Mouse (Mus musculus) common myeloid progenitor, adult 5-6 weeks (primary cell): Measurements from ENCODE around the gene Kcnq1. TPM values are rescaled to one million over a fixed set of nuclear protein-coding genes. Genes with fewer than 3 reads are reported as not detected.
A peak's percentile ranks its signal among the peaks of the same experiment; 100 is the strongest.

Source experiments
- ATAC-seq: replicated peaks from 2 replicates; pipeline ENCODE4 v1.8.0; 2016; ENCODE audit warnings: low read depth, mild to moderate bottlenecking, moderate TSS enrichment, inconsistent platforms; ENCODE audit not compliant: poor library complexity, severe bottlenecking
- total RNA-seq: library from RNA; stranded (forward); fragments of 200-1000, 187-1606 nt; gene quantifications from 2 replicates; pipeline ENCODE4 v1.2.3, GENCODE M21; 2017

Kcnq1 gene
- total RNA-seq, 1 experiment from 2014 or later, result not detected

- no peak; the same call in 1 of the 2 replicates for ATAC-seq
Measured at GRCm38 (mm10) chr7:143388783-143389695, 282.9 kb downstream of the Kcnq1 start.

GRCm38 (mm10) chr7:143389860-143390259, 283.7 kb downstream of the Kcnq1 start:
- 0 out of 2 replicates have a peak, but pooled peaks have one; percentile 30 for ATAC-seq

GRCm38 (mm10) chr7:143390277-143390948, 284.3 kb downstream of the Kcnq1 start:
- ATAC-seq, result peak; percentile 68

GRCm38 (mm10) chr7:143395113-143395563, 289.0 kb downstream of the Kcnq1 start:
- no peak for ATAC-seq

GRCm38 (mm10) chr7:143399756-143400155, 293.6 kb downstream of the Kcnq1 start:
- ATAC-seq, result 0 out of 2 replicates have a peak, but pooled peaks have one; percentile 19

- ATAC-seq, result no peak
Measured at GRCm38 (mm10) chr7:143400599-143400998, 294.4 kb downstream of the Kcnq1 start.

- no peak for ATAC-seq
Measured at GRCm38 (mm10) chr7:143401429-143402016, 295.4 kb downstream of the Kcnq1 start.

- no peak for ATAC-seq
Measured at GRCm38 (mm10) chr7:143404296-143404695, 298.1 kb downstream of the Kcnq1 start.

- peak; percentile 36; the same call in 1 of the 2 replicates for ATAC-seq
Measured at GRCm38 (mm10) chr7:143407931-143408501, 301.9 kb downstream of the Kcnq1 start.

- no peak for ATAC-seq
Measured at GRCm38 (mm10) chr7:143408615-143409021, 302.5 kb downstream of the Kcnq1 start.

GRCm38 (mm10) chr7:143412606-143413005, 306.4 kb downstream of the Kcnq1 start:
- no peak for ATAC-seq

GRCm38 (mm10) chr7:143415070-143415469, 308.9 kb downstream of the Kcnq1 start:
- no peak for ATAC-seq

GRCm38 (mm10) chr7:143416406-143416805, 310.2 kb downstream of the Kcnq1 start:
- no peak for ATAC-seq

- ATAC-seq, result no peak
Measured at GRCm38 (mm10) chr7:143417875-143418274, 311.7 kb downstream of the Kcnq1 start.

GRCm38 (mm10) chr7:143419585-143420160, 313.5 kb downstream of the Kcnq1 start:
- no peak for ATAC-seq

GRCm38 (mm10) chr7:143428142-143428813, 322.1 kb downstream of the Kcnq1 start:
- no peak for ATAC-seq

GRCm38 (mm10) chr7:143428814-143429499, 322.8 kb downstream of the Kcnq1 start:
- no peak for ATAC-seq

- ATAC-seq, result no peak
Measured at GRCm38 (mm10) chr7:143432631-143433030, 326.5 kb downstream of the Kcnq1 start.

GRCm38 (mm10) chr7:143433331-143433730, 327.2 kb downstream of the Kcnq1 start:
- no peak for ATAC-seq
